Mouse (Mus musculus) C2C12 (cell line): Measurements from ENCODE around the gene Rab13. TPM values are rescaled to one million over a fixed set of nuclear protein-coding genes. Genes with fewer than 3 reads are reported as not detected.

Experiments used
- H3K27me3 ChIP-seq: one replicate; pipeline ENCODE4 v1.6.1; 2011; ENCODE audit not compliant: control insufficient read depth, insufficient read depth, insufficient read length
- H3K36me3 ChIP-seq: one replicate; pipeline ENCODE4 v1.6.1; 2011; ENCODE audit not compliant: control insufficient read depth, insufficient read depth
- H3K4me3 ChIP-seq: one replicate; pipeline ENCODE4 v1.5.1; 2011; ENCODE audit warnings: mild to moderate bottlenecking, control low read depth; ENCODE audit not compliant: poor library complexity, insufficient read depth, severe bottlenecking
- H3K79me2 ChIP-seq: one replicate; pipeline ENCODE4 v1.6.1; 2011; ENCODE audit not compliant: control insufficient read depth, insufficient read depth
- H3K79me3 ChIP-seq: one replicate; pipeline ENCODE4 v1.6.1; 2011; ENCODE audit warnings: low read depth, control low read depth
- H3ac ChIP-seq: one replicate; pipeline ENCODE3; 2011; ENCODE audit warnings: low read depth; ENCODE audit not compliant: control insufficient read depth, insufficient read length
- CEBPB ChIP-seq: IDR thresholded peaks from one replicate; pipeline ENCODE4 v1.6.1; 2011; ENCODE audit warnings: low read depth, mild to moderate bottlenecking, control low read depth, moderate library complexity
- CTCF ChIP-seq: IDR thresholded peaks from one replicate; pipeline ENCODE4 v1.5.1; 2011; ENCODE audit not compliant: control insufficient read depth, insufficient read depth, insufficient read length
- FOSL1 ChIP-seq: IDR thresholded peaks from one replicate; pipeline ENCODE4 v1.8.0; 2011; ENCODE audit warnings: mild to moderate bottlenecking, low read length; ENCODE audit not compliant: poor library complexity, insufficient read depth, severe bottlenecking
- MAX ChIP-seq: IDR thresholded peaks from one replicate; pipeline ENCODE4 v1.6.1; 2011; ENCODE audit warnings: mild to moderate bottlenecking, control low read depth
- MYOD1 ChIP-seq: IDR thresholded peaks from one replicate; pipeline ENCODE4 v1.6.1; 2011; ENCODE audit warnings: low read depth; ENCODE audit not compliant: control insufficient read depth, insufficient read length
- MYOG ChIP-seq: IDR thresholded peaks from one replicate; pipeline ENCODE4 v1.6.1; 2011; ENCODE audit not compliant: control insufficient read depth, insufficient read length; ENCODE audit errors: extremely low read depth
- USF1 ChIP-seq: IDR thresholded peaks from one replicate; pipeline ENCODE4 v1.6.1; 2011; ENCODE audit warnings: low read depth, mild to moderate bottlenecking, control low read depth, moderate library complexity
- polyA plus RNA-seq: library from polyadenylated mRNA; unstranded; fragments of >200 nt; fragmentation: generic; extraction: Trizol; gene quantifications from one replicate; pipeline ENCODE4 v1.2.1, GENCODE M21; 2012; ENCODE audit warnings: missing spikeins

Rab13 gene
- polyA plus RNA-seq, 1 experiment = 28.2 TPM

- H3ac ChIP-seq = peak within 1 kb of the TSS; percentile 93
- H3K79me2 ChIP-seq = peaks cover 48% of the 10 kb centered on the region
Observed at GRCm38 (mm10) chr3:90253653-90254418, 40.3 kb downstream of the Rab13 start, which contains the start of gene Crtc2. TSS of gene Crtc2 (plus strand) at chr3:90254163.

GRCm38 (mm10) chr3:90254419-90255193 lies 41.1 kb downstream of the Rab13 start:
- H3K79me2 ChIP-seq = peaks cover 43% of the 10 kb centered on the region
- no peak for TF ChIP-seq MYOD1
- TF ChIP-seq MAX = no peak
- TF ChIP-seq FOSL1 = no peak
- TF ChIP-seq CEBPB = no peak
- TF ChIP-seq CTCF = no peak
- H3K36me3 ChIP-seq = peaks cover 36% of the 10 kb centered on the region

More at GRCm38 (mm10) chr3:90253653-90254418, 40.3 kb downstream of the Rab13 start, which contains the start of gene Crtc2:
- TF ChIP-seq FOSL1 (no peak), MAX (peak; percentile 28), MYOD1 (no peak), USF1 (peak; percentile 27)
- H3K4me3 ChIP-seq = peak within 1 kb of the TSS; percentile 82
- peaks cover 33% of the 10 kb centered on the region for H3K36me3 ChIP-seq
- no peaks in the 10 kb centered on the region for H3K27me3 ChIP-seq
- peaks cover 32% of the 10 kb centered on the region for H3K79me3 ChIP-seq

GRCm38 (mm10) chr3:90255194-90255565 lies 41.7 kb downstream of the Rab13 start:
- no peaks in the 10 kb centered on the region for H3K27me3 ChIP-seq
- H3K4me3 ChIP-seq = peak overlapping the region; percentile 82
- peaks cover 42% of the 10 kb centered on the region for H3K79me2 ChIP-seq
- peaks cover 42% of the 10 kb centered on the region for H3K36me3 ChIP-seq
- TF ChIP-seq CTCF (no peak), USF1 (no peak), MYOG (no peak), MYOD1 (no peak), CEBPB (no peak), FOSL1 (no peak), MAX (no peak)
- peaks cover 32% of the 10 kb centered on the region for H3K79me3 ChIP-seq
- H3ac ChIP-seq = peak overlapping the region; percentile 93

More at GRCm38 (mm10) chr3:90254419-90255193, 41.1 kb downstream of the Rab13 start:
- peak overlapping the region; percentile 82 for H3K4me3 ChIP-seq
- no peaks in the 10 kb centered on the region for H3K27me3 ChIP-seq
- peak overlapping the region; percentile 93 for H3ac ChIP-seq
- peaks cover 32% of the 10 kb centered on the region for H3K79me3 ChIP-seq

- peaks cover 32% of the 10 kb centered on the region for H3K79me3 ChIP-seq
- H3K4me3 ChIP-seq = no peak overlapping the region
- H3K27me3 ChIP-seq = no peaks in the 10 kb centered on the region
- peaks cover 42% of the 10 kb centered on the region for H3K79me2 ChIP-seq
- TF ChIP-seq FOSL1 = no peak
- no peak for TF ChIP-seq MYOG
- TF ChIP-seq CTCF = no peak
- no peak overlapping the region for H3ac ChIP-seq
- H3K36me3 ChIP-seq = peaks cover 43% of the 10 kb centered on the region
Observed at GRCm38 (mm10) chr3:90255784-90256353, 42.4 kb downstream of the Rab13 start.

- H3K79me2 ChIP-seq = peaks cover 42% of the 10 kb centered on the region
- peaks cover 44% of the 10 kb centered on the region for H3K36me3 ChIP-seq
- TF ChIP-seq MYOG (no peak), CTCF (no peak), USF1 (no peak), MYOD1 (no peak), MAX (no peak), CEBPB (no peak)
- H3ac ChIP-seq = no peak overlapping the region
- peaks cover 32% of the 10 kb centered on the region for H3K79me3 ChIP-seq
- H3K4me3 ChIP-seq = no peak overlapping the region
- no peaks in the 10 kb centered on the region for H3K27me3 ChIP-seq
Observed at GRCm38 (mm10) chr3:90256731-90257530, 43.4 kb downstream of the Rab13 start.
